Mouse (Mus musculus) midbrain, embryonic 12.5 days (tissue): Measurements from ENCODE around the gene Cobl. TPM values are rescaled to one million over a fixed set of nuclear protein-coding genes. Genes with fewer than 3 reads are reported as not detected.

Experiments used
- ATAC-seq: fragments of 200-750 bp; cut with Nextera tagmentation; 2 replicates; pipeline ENCODE4 v1.8.0; 2017; ENCODE audit warnings: low read depth, moderate TSS enrichment, moderate library complexity; ENCODE audit not compliant: low FRiP score
- H3K27ac ChIP-seq: fragments of 300-500 bp; sonication (generic); replicated peaks from 2 replicates; pipeline ENCODE4 v1.5.1; 2016; ENCODE audit warnings: mild to moderate bottlenecking
- H3K27me3 ChIP-seq: fragments of 300-500 bp; sonication (generic); 2 replicates; pipeline ENCODE4 v1.6.1; 2016; ENCODE audit warnings: mild to moderate bottlenecking
- H3K36me3 ChIP-seq: fragments of 300-500 bp; sonication (generic); 2 replicates; pipeline ENCODE4 v1.6.1; 2016
- H3K4me1 ChIP-seq: fragments of 300-500 bp; sonication (generic); 2 replicates; pipeline ENCODE4 v1.6.1; 2016
- H3K4me2 ChIP-seq: fragments of 300-500 bp; sonication (generic); replicated peaks from 2 replicates; pipeline ENCODE4 v1.6.1; 2016; ENCODE audit warnings: mild to moderate bottlenecking, moderate library complexity
- H3K4me3 ChIP-seq: fragments of 300-500 bp; sonication (generic); 2 replicates; pipeline ENCODE4 v1.5.1; 2016; ENCODE audit warnings: mild to moderate bottlenecking
- H3K9ac ChIP-seq: fragments of 300-500 bp; sonication (generic); replicated peaks from 2 replicates; pipeline ENCODE4 v1.6.1; 2016; ENCODE audit warnings: mild to moderate bottlenecking, moderate library complexity
- H3K9me3 ChIP-seq: fragments of 300-500 bp; sonication (generic); 2 replicates; pipeline ENCODE4 v1.6.1; 2016; ENCODE audit warnings: mild to moderate bottlenecking
- WGBS: fragments of 180-500 bp; shearing (Covaris S2); methylation state at CpG from one replicate; pipeline ENCODE4 v1.1.7; 2016; 5-methylcytosine and 5-hydroxymethylcytosine counted together
- polyA plus RNA-seq: library from polyadenylated mRNA; unstranded; fragments of >200 nt; fragmentation: Nextera tagmentation; extraction: Ambion mirVana; gene quantifications from 2 replicates; pipeline ENCODE4 v1.2.1, GENCODE M21; 2016

Gene Cobl
- polyA plus RNA-seq, 1 experiment from 2014 or later = 4.0 TPM

DNA sequence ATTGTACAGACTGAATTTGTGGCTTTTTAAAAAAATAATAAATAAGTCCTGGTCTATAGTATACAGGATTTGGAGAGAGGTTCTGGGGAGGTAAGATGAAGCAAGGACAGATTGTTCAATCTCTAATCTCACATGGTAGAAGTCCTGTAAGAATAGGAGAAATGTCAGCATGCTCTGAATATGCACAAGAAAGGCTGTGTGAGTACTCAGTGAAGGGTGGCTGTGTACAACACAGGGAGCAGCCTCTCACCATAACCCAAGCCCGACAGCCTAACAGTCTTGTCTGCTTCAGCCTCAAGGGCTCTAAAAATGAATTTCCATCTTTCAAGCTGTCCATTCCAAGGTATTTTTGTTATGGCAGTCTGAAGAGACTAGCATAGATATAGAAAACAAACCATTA lies 3.1 kb upstream of the Cobl start:
- H3K4me2 ChIP-seq = no peak overlapping the region
- no peak overlapping the region for H3K27ac ChIP-seq
- peaks cover 8% of the 10 kb centered on the region for H3K4me1 ChIP-seq
- peaks cover 29% of the 10 kb centered on the region for H3K27me3 ChIP-seq
- no peak overlapping the region for H3K4me3 ChIP-seq
- 93% methylated on average over 1 of the region's 1 CpGs for WGBS
- no peak for ATAC-seq
- no peaks in the 10 kb centered on the region for H3K9me3 ChIP-seq
- no peaks in the 10 kb centered on the region for H3K36me3 ChIP-seq
- H3K9ac ChIP-seq = no peak overlapping the region

DNA sequence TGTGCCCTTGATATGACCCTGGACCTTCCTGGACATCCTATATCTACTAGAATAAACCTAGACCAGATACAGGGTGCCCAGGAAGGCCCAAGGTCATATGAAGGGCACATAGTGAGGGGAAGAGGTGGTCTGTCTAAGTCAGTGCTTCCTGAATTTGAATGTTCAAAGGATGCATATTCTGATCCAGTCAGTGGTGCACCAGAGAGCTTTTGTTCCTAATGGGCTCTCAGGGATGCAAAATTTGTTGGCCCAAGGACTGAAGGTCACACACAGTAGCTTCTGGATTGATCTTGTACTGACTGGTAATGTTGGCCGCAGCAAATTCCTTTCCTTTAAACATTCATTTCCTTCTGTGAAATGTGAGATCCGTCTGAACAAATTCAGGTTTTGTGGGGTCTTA lies 2.5 kb upstream of the Cobl start:
- WGBS = 80% methylated on average over 2 of the region's 2 CpGs
- Histone ChIP-seq H3K36me3 (no peaks in the 10 kb centered on the region), H3K4me2 (no peak overlapping the region), H3K27me3 (peaks cover 29% of the 10 kb centered on the region), H3K9ac (no peak overlapping the region), H3K4me1 (peaks cover 8% of the 10 kb centered on the region), H3K4me3 (no peak overlapping the region), H3K27ac (no peak overlapping the region), H3K9me3 (no peaks in the 10 kb centered on the region)
- ATAC-seq = no peak

- H3K9me3 ChIP-seq = no peaks in the 10 kb centered on the region
- ATAC-seq = no peak
- H3K27ac ChIP-seq = no peak overlapping the region
- H3K36me3 ChIP-seq = no peaks in the 10 kb centered on the region
- H3K4me3 ChIP-seq = no peak overlapping the region
- H3K4me1 ChIP-seq = peaks cover 8% of the 10 kb centered on the region
- peaks cover 29% of the 10 kb centered on the region for H3K27me3 ChIP-seq
- no peak overlapping the region for H3K4me2 ChIP-seq
- no peak overlapping the region for H3K9ac ChIP-seq
- WGBS = 68% methylated on average over 1 of the region's 1 CpGs
These were observed 1.8 kb upstream of the Cobl start for GRCm38 (mm10) chr11:12466606-12467005.

DNA sequence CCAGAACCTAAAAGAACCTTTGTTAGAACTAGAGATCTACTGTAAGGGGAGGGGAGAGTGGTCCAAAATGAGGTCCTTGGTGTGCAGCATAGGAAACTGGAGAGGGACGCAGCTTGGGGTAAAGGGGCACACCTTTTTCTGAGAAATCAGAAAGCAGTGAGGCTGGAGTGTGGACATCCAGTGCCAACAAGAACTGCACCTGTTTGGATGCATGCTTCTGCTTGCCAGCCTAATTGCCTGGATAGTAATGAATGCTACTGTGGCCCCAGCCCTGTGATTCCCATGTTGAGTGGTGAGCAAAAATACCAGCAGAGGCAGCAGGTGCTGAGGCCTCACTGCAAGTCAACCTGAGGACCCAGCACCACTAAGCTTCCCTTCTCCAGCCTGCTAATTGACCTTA lies 469 bp upstream of the Cobl start:
- H3K36me3 ChIP-seq = no peaks in the 10 kb centered on the region
- peaks cover 8% of the 10 kb centered on the region for H3K4me1 ChIP-seq
- H3K27me3 ChIP-seq = peaks cover 29% of the 10 kb centered on the region
- H3K27ac ChIP-seq = no peak overlapping the region
- peak overlapping the region; percentile 75 for H3K4me3 ChIP-seq
- H3K9ac ChIP-seq = no peak overlapping the region
- ATAC-seq = peak; percentile 38
- peak overlapping the region; percentile 95 for H3K4me2 ChIP-seq
- no peaks in the 10 kb centered on the region for H3K9me3 ChIP-seq
- WGBS = 59% methylated on average over 1 of the region's 1 CpGs

- peak overlapping the region; percentile 75 for H3K4me3 ChIP-seq
- peaks cover 8% of the 10 kb centered on the region for H3K4me1 ChIP-seq
- WGBS = 60% methylated on average over 13 of the region's 13 CpGs
- no peak overlapping the region for H3K9ac ChIP-seq
- H3K27me3 ChIP-seq = peaks cover 29% of the 10 kb centered on the region
- no peaks in the 10 kb centered on the region for H3K9me3 ChIP-seq
- ATAC-seq = no peak
- peak overlapping the region; percentile 95 for H3K4me2 ChIP-seq
- H3K36me3 ChIP-seq = no peaks in the 10 kb centered on the region
- no peak overlapping the region for H3K27ac ChIP-seq
These were observed 1.1 kb downstream of the Cobl start for GRCm38 (mm10) chr11:12463615-12464170.

- no peak overlapping the region for H3K4me3 ChIP-seq
- no peak for ATAC-seq
- no peaks in the 10 kb centered on the region for H3K36me3 ChIP-seq
- peaks cover 13% of the 10 kb centered on the region for H3K27me3 ChIP-seq
- peaks cover 8% of the 10 kb centered on the region for H3K4me1 ChIP-seq
- H3K9ac ChIP-seq = no peak overlapping the region
- H3K27ac ChIP-seq = no peak overlapping the region
- H3K9me3 ChIP-seq = no peaks in the 10 kb centered on the region
- WGBS = 78% methylated on average over 7 of the region's 7 CpGs
- H3K4me2 ChIP-seq = no peak overlapping the region
These were observed 4.8 kb downstream of the Cobl start for GRCm38 (mm10) chr11:12459781-12460581.

DNA sequence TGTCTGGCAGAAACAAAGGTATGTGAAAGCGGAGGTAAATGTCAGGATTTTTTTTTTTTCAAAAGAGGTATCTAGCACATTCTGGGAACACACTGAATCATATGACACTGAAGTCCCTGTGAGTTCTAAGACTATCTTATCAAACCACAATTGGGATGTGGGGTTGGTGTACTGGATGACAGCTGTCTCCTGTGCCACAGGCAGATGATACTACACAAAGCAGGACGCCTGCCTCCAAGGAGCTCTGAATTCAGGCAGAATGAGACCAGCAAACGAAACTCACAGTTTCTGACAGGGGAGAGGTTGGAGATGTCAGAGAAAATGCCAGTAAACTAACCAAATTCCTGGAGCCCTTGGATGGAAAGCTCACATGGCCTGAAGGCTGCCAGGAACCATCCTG lies 5.9 kb downstream of the Cobl start:
- 75% methylated on average over 3 of the region's 3 CpGs for WGBS
- Histone ChIP-seq H3K9ac (no peak overlapping the region), H3K36me3 (no peaks in the 10 kb centered on the region), H3K27ac (no peak overlapping the region), H3K9me3 (no peaks in the 10 kb centered on the region), H3K4me3 (no peak overlapping the region), H3K27me3 (peaks cover 4% of the 10 kb centered on the region), H3K4me2 (no peak overlapping the region), H3K4me1 (no peaks in the 10 kb centered on the region)
- no peak for ATAC-seq

DNA sequence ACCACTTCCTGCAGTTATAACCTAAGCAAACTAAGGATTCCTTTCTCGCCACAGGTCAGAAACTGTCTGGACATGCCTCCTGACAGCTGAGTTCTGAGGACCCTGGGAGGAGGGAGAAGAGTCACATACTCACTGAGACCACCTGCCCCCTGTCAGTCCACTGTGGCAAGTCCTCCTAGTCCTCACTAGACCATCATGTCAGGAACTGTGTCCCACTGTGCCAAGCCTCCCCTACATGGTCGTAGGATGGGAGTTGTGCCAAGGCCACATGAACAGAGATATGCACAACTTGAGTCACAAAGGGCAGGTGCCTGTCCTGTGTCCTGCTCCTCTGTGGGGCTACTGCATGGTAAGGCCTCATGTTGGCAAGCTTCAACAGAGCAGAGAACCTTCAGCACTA lies 6.4 kb downstream of the Cobl start:
- Histone ChIP-seq H3K9ac (no peak overlapping the region), H3K4me1 (no peaks in the 10 kb centered on the region), H3K27me3 (no peaks in the 10 kb centered on the region), H3K36me3 (no peaks in the 10 kb centered on the region), H3K4me3 (no peak overlapping the region), H3K4me2 (no peak overlapping the region), H3K9me3 (no peaks in the 10 kb centered on the region), H3K27ac (no peak overlapping the region)
- no peak for ATAC-seq
- 84% methylated on average over 2 of the region's 2 CpGs for whole genome bisulfite sequencing

DNA sequence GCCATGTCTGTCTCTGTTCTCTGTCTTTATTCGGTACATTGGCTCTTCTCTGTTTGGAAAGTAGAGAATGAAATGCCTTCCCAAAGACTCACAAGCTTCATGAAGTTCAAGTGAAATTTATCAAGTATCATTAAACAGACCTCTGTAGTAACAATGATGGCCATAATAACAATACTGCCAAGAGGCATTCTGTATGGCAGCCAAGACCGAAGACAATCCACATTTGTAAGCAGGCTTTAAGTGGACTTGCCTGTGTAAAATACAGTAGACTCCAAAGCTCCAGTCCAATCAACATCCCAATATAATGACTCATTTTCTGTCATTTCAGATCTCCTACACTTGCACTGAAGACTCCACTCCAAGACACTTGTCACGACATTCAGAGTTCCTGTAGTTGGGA lies 16.7 kb downstream of the Cobl start:
- WGBS = 95% methylated on average over 3 of the region's 3 CpGs
- H3K4me2 ChIP-seq = no peak overlapping the region
- no peak for ATAC-seq
- H3K27me3 ChIP-seq = no peaks in the 10 kb centered on the region
- H3K9me3 ChIP-seq = no peaks in the 10 kb centered on the region
- H3K4me3 ChIP-seq = no peak overlapping the region
- H3K36me3 ChIP-seq = no peaks in the 10 kb centered on the region
- H3K9ac ChIP-seq = no peak overlapping the region
- H3K27ac ChIP-seq = no peak overlapping the region
- peaks cover 3% of the 10 kb centered on the region; the same call in 1 of the 2 replicates for H3K4me1 ChIP-seq

DNA sequence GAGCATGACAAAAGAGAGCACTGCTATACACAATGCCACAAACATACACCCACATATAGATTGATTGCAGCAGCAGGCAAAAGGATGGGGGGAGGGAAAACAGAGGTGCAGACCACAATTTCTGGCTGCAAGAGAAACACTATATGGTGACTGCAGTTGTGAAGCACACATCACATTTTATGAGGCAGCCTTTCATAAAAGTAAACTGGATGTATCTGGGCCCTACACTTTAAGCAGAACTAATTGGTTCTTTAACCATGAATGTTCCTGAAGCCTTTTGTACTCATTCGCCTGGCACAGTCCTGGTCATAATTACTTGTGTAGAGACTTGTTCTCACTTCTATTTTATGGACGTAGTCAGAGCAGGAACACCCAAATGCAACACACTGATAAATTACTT lies 19.5 kb downstream of the Cobl start:
- H3K27ac ChIP-seq = no peak overlapping the region
- H3K27me3 ChIP-seq = no peaks in the 10 kb centered on the region
- peaks cover 3% of the 10 kb centered on the region; the same call in 1 of the 2 replicates for H3K4me1 ChIP-seq
- no peak overlapping the region for H3K4me2 ChIP-seq
- H3K36me3 ChIP-seq = no peaks in the 10 kb centered on the region
- no peak for ATAC-seq
- H3K9me3 ChIP-seq = no peaks in the 10 kb centered on the region
- no peak overlapping the region for H3K4me3 ChIP-seq
- 66% methylated on average over 2 of the region's 2 CpGs for WGBS
- H3K9ac ChIP-seq = no peak overlapping the region

- ATAC-seq = no peak
- Histone ChIP-seq H3K27ac (no peak overlapping the region), H3K36me3 (no peaks in the 10 kb centered on the region), H3K27me3 (no peaks in the 10 kb centered on the region), H3K9ac (no peak overlapping the region), H3K4me2 (no peak overlapping the region), H3K9me3 (no peaks in the 10 kb centered on the region), H3K4me3 (no peak overlapping the region), H3K4me1 (peaks cover 3% of the 10 kb centered on the region; the same call in 1 of the 2 replicates)
- 90% methylated on average over 2 of the region's 2 CpGs for WGBS
These were observed 20.5 kb downstream of the Cobl start for GRCm38 (mm10) chr11:12444215-12444614.

GRCm38 (mm10) chr11:12443614-12444013 lies 21.1 kb downstream of the Cobl start:
- Histone ChIP-seq H3K9me3 (no peaks in the 10 kb centered on the region), H3K27ac (no peak overlapping the region), H3K4me2 (no peak overlapping the region), H3K36me3 (no peaks in the 10 kb centered on the region), H3K27me3 (no peaks in the 10 kb centered on the region), H3K4me1 (peaks cover 3% of the 10 kb centered on the region; the same call in 1 of the 2 replicates), H3K4me3 (no peak overlapping the region), H3K9ac (no peak overlapping the region)
- ATAC-seq = no peak
- WGBS = 47% methylated on average over 4 of the region's 4 CpGs
